In the genomic region with DNA sequence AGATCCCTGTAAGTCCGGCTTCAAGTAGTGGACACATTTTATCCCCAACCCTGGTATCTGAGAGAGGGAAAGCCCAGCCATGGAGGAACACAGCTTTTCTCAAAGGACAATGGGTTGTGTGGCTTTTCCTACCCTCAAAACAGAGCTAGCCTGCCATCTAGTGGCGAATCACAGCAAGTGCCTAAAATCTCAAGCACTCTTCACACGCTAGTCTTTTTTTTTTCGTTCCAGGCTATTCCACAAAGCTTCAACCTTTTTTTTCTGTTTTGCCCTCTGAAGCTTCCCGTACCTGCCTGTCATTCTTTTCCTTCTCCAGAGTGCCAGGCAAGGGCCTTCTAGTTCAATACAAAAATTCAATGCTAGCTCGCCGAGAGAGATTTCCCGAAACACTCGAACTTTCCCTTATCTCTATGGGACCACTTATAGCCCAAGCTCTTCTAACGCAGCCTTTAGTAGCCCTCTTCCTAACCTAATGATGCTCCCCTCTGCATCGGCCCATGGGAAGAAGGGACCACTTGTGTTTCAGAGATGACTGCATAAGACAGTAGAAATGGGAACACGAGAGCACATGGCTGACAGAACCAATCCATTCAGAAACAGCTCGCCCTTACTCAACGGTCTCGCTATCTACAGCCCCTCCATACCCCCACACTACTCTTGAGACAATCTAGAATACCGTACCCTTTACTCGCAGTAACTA, we compare ENCODE assay signal across 8 mouse cellular contexts. TPM values are rescaled to one million over a fixed set of nuclear protein-coding genes. Genes with fewer than 3 reads are reported as not detected.
DNase-seq lines count a peak whose midpoint lies in the region; ATAC-seq and TF ChIP-seq lines count a peak whose summit lies in the region.

No protein-coding gene starts in this region.

- peak overlapping the region; percentile 52 for H3K4me2 ChIP-seq in hindbrain, embryonic 11.5 days (replicated peaks; ENCODE audit: low read depth, low read length)
- peak overlapping the region; percentile 91 for H3K4me2 ChIP-seq in lung, postnatal 0 days (replicated peaks; ENCODE audit: low read depth, low read length)

- WGBS in hindbrain, embryonic 11.5 days: 2% methylated on average over 17 of the region's 17 CpGs
- WGBS in lung, postnatal 0 days: under 1% methylated on average over 17 of the region's 17 CpGs

- ATAC-seq in hindbrain, embryonic 11.5 days (ENCODE audit: low FRiP score): peak; percentile 62
- peak; percentile 21; the same call in 1 of the 2 replicates for ATAC-seq in lung, postnatal 0 days

- no peaks in the 10 kb centered on the region; the same call in 1 of the 2 replicates for H3K4me1 ChIP-seq in hindbrain, embryonic 11.5 days (replicated peaks; ENCODE audit: control insufficient read depth, insufficient read depth, low read length)
- H3K4me1 ChIP-seq in lung, postnatal 0 days (ENCODE audit: insufficient read depth, low read depth, low read length): no peaks in the 10 kb centered on the region

- no peaks in the 10 kb centered on the region for H3K27me3 ChIP-seq in hindbrain, embryonic 11.5 days (ENCODE audit: control insufficient read depth, insufficient read depth, low read length)
- H3K27me3 ChIP-seq in lung, postnatal 0 days (replicated peaks; ENCODE audit: insufficient read depth, low read length): no peaks in the 10 kb centered on the region

- no peaks in the 10 kb centered on the region for H3K9me3 ChIP-seq in hindbrain, embryonic 11.5 days (ENCODE audit: control insufficient read depth, low read length)
- H3K9me3 ChIP-seq in lung, postnatal 0 days (ENCODE audit: low read length): no peaks in the 10 kb centered on the region

- no peak for TF ChIP-seq EP300 in lung, postnatal 0 days (IDR thresholded peaks at IDR 0.05)

- peak; percentile 94 for TF ChIP-seq CTCF in lung, postnatal 0 days (IDR thresholded peaks at IDR 0.05)

- H3K27ac ChIP-seq in hindbrain, embryonic 11.5 days (ENCODE audit: low read depth, low read length): no peak overlapping the region; the same call in 1 of the 2 replicates
- 0 out of 2 replicates have a peak overlapping the region, but pooled peaks have one; percentile 26 for H3K27ac ChIP-seq in lung, postnatal 0 days (ENCODE audit: low read length)

- peak overlapping the region; percentile 58; the same call in 1 of the 2 replicates for H3K9ac ChIP-seq in hindbrain, embryonic 11.5 days (ENCODE audit: low read depth, low read length)
- peak overlapping the region; percentile 26 for H3K9ac ChIP-seq in lung, postnatal 0 days (replicated peaks; ENCODE audit: low read depth)

- H3K4me3 ChIP-seq in hindbrain, embryonic 11.5 days (ENCODE audit: low read depth, low read length): peak overlapping the region; percentile 71
- peak overlapping the region; percentile 67 for H3K4me3 ChIP-seq in lung, postnatal 0 days (ENCODE audit: low read depth, low read length)

- peak; percentile 69 for DNase-seq in MEL-GATA-1-ER (ENCODE audit: extremely low read depth, low read depth)
- DNase-seq in cerebellum, adult 9-10 months: peak; percentile 88
- peak; percentile 66 to 91 for DNase-seq in frontal cortex, adult 2 months (ENCODE audit: extremely low spot score in 1 of 2, low spot score in 1 of 2)
- peak; percentile 89 for DNase-seq in hindbrain, embryonic 11.5 days (ENCODE audit: low spot score)
- DNase-seq in layer of hippocampus, adult 9-11 months: peak; percentile 73
- peak; percentile 91 for DNase-seq in lung, postnatal 0 days (ENCODE audit: low spot score)
- DNase-seq in ovary, postnatal 14 days (ENCODE audit: low spot score): peak; percentile 78
- DNase-seq in thymus, postnatal 10 days (ENCODE audit: low spot score in 2 of 2): peak; percentile 65 to 80

- H3K36me3 ChIP-seq in hindbrain, embryonic 11.5 days (ENCODE audit: control insufficient read depth, insufficient read depth, low read length): no peaks in the 10 kb centered on the region
- H3K36me3 ChIP-seq in lung, postnatal 0 days (ENCODE audit: insufficient read depth, low read length): no peaks in the 10 kb centered on the region

RNA-seq across cellular contexts. Expression of a gene that starts 0.9 kb away (rescaled TPM):
- polyA plus RNA-seq in frontal cortex, adult 2 months (2012; rRNA removed): 25.9 and 33.8 TPM in 2 replicates
- polyA plus RNA-seq in hindbrain, embryonic 11.5 days (2014; fragmentation: Nextera tagmentation; extraction: Ambion mirVana): 137 and 140 TPM in 2 replicates
- polyA plus RNA-seq in lung, postnatal 0 days (2015; fragmentation: Nextera tagmentation; extraction: Ambion mirVana): 44.7 and 45.3 TPM in 2 replicates

RNA-seq across cellular contexts. Expression of a gene that starts 6.5 kb away (rescaled TPM):
- polyA plus RNA-seq in frontal cortex, adult 2 months (2012; rRNA removed): 62.4 and 65.0 TPM in 2 replicates
- polyA plus RNA-seq in hindbrain, embryonic 11.5 days (2014; fragmentation: Nextera tagmentation; extraction: Ambion mirVana): 610 and 651 TPM in 2 replicates
- polyA plus RNA-seq in lung, postnatal 0 days (2015; fragmentation: Nextera tagmentation; extraction: Ambion mirVana): 234 and 251 TPM in 2 replicates

RNA-seq across cellular contexts. Expression of a gene that starts 32.4 kb away (rescaled TPM):
- 57.1 and 69.2 TPM in 2 replicates for polyA plus RNA-seq in frontal cortex, adult 2 months (2012; rRNA removed)
- polyA plus RNA-seq in hindbrain, embryonic 11.5 days (2014; fragmentation: Nextera tagmentation; extraction: Ambion mirVana): 107 and 109 TPM in 2 replicates
- polyA plus RNA-seq in lung, postnatal 0 days (2015; fragmentation: Nextera tagmentation; extraction: Ambion mirVana): 54.2 and 58.6 TPM in 2 replicates

RNA-seq across cellular contexts. Expression of a gene that starts 39.4 kb away (rescaled TPM):
- polyA plus RNA-seq in frontal cortex, adult 2 months (2012; rRNA removed): 163 and 204 TPM in 2 replicates
- polyA plus RNA-seq in hindbrain, embryonic 11.5 days (2014; fragmentation: Nextera tagmentation; extraction: Ambion mirVana): 270 and 292 TPM in 2 replicates
- polyA plus RNA-seq in lung, postnatal 0 days (2015; fragmentation: Nextera tagmentation; extraction: Ambion mirVana): 59.1 and 66.3 TPM in 2 replicates
